Mouse (Mus musculus): ENCODE results near the gene Thumpd3. TPM values are rescaled to one million over a fixed set of nuclear protein-coding genes. Genes with fewer than 3 reads are reported as not detected.

Gene Thumpd3
- polyA plus RNA-seq, 1 experiment from 2014 or later = 52.4 TPM

GRCm38 (mm10) chr6:113095547-113095946, 49.5 kb downstream of the Thumpd3 start:
- Histone ChIP-seq H3K36me3 (replicated peaks; ENCODE audit: control insufficient read depth, insufficient read depth, low read depth, low read length) (no peaks in the 10 kb centered on the region), H3K27ac (replicated peaks; ENCODE audit: low read depth, low read length) (no peak overlapping the region), H3K27me3 (ENCODE audit: control insufficient read depth, insufficient read depth, low read length) (no peaks in the 10 kb centered on the region), H3K4me2 (ENCODE audit: low read depth, low read length) (no peak overlapping the region), H3K9ac (replicated peaks; ENCODE audit: low read length) (no peak overlapping the region), H3K4me3 (ENCODE audit: low read depth, low read length) (no peak overlapping the region), H3K4me1 (ENCODE audit: control insufficient read depth, insufficient read depth, low read length) (no peaks in the 10 kb centered on the region), H3K9me3 (replicated peaks; ENCODE audit: control insufficient read depth, low read length) (no peaks in the 10 kb centered on the region)
- ATAC-seq (replicated peaks; ENCODE audit: insufficient number of reproducible peaks, low FRiP score, low TSS enrichment, low read depth) (no peak), DNase-seq (ENCODE audit: low spot score) (no peak)
- WGBS = 94% methylated on average over 1 of the region's 1 CpGs

- no peak overlapping the region for H3K27ac ChIP-seq (replicated peaks; ENCODE audit: low read depth, low read length)
- no peaks in the 10 kb centered on the region for H3K36me3 ChIP-seq (replicated peaks; ENCODE audit: control insufficient read depth, insufficient read depth, low read depth, low read length)
- no peak overlapping the region for H3K4me3 ChIP-seq (ENCODE audit: low read depth, low read length)
- 89% methylated on average over 5 of the region's 5 CpGs for WGBS
- H3K9me3 ChIP-seq (replicated peaks; ENCODE audit: control insufficient read depth, low read length) = no peaks in the 10 kb centered on the region
- no peak for DNase-seq (ENCODE audit: low spot score)
- no peak for ATAC-seq (replicated peaks; ENCODE audit: insufficient number of reproducible peaks, low FRiP score, low TSS enrichment, low read depth)
- no peaks in the 10 kb centered on the region for H3K4me1 ChIP-seq (ENCODE audit: control insufficient read depth, insufficient read depth, low read length)
- no peak overlapping the region for H3K4me2 ChIP-seq (ENCODE audit: low read depth, low read length)
- H3K27me3 ChIP-seq (ENCODE audit: control insufficient read depth, insufficient read depth, low read length) = no peaks in the 10 kb centered on the region
- no peak overlapping the region for H3K9ac ChIP-seq (replicated peaks; ENCODE audit: low read length)
These were observed 51.6 kb downstream of the Thumpd3 start for GRCm38 (mm10) chr6:113097662-113098061.

GRCm38 (mm10) chr6:113099640-113100289, 53.7 kb downstream of the Thumpd3 start:
- H3K36me3 ChIP-seq (replicated peaks; ENCODE audit: control insufficient read depth, insufficient read depth, low read depth, low read length) = no peaks in the 10 kb centered on the region
- DNase-seq (ENCODE audit: low spot score) (no peak), ATAC-seq (replicated peaks; ENCODE audit: insufficient number of reproducible peaks, low FRiP score, low TSS enrichment, low read depth) (no peak)
- no peaks in the 10 kb centered on the region for H3K4me1 ChIP-seq (ENCODE audit: control insufficient read depth, insufficient read depth, low read length)
- H3K9me3 ChIP-seq (replicated peaks; ENCODE audit: control insufficient read depth, low read length) = no peaks in the 10 kb centered on the region
- no peak overlapping the region for H3K27ac ChIP-seq (replicated peaks; ENCODE audit: low read depth, low read length)
- no peak overlapping the region for H3K4me3 ChIP-seq (ENCODE audit: low read depth, low read length)
- no peaks in the 10 kb centered on the region for H3K27me3 ChIP-seq (ENCODE audit: control insufficient read depth, insufficient read depth, low read length)
- WGBS = 53% methylated on average over 5 of the region's 5 CpGs
- H3K9ac ChIP-seq (replicated peaks; ENCODE audit: low read length) = no peak overlapping the region
- no peak overlapping the region for H3K4me2 ChIP-seq (ENCODE audit: low read depth, low read length)

- Histone ChIP-seq H3K4me1 (ENCODE audit: control insufficient read depth, insufficient read depth, low read length) (no peaks in the 10 kb centered on the region), H3K36me3 (replicated peaks; ENCODE audit: control insufficient read depth, insufficient read depth, low read depth, low read length) (no peaks in the 10 kb centered on the region), H3K4me3 (ENCODE audit: low read depth, low read length) (no peak overlapping the region), H3K27me3 (ENCODE audit: control insufficient read depth, insufficient read depth, low read length) (no peaks in the 10 kb centered on the region), H3K9ac (replicated peaks; ENCODE audit: low read length) (no peak overlapping the region), H3K27ac (replicated peaks; ENCODE audit: low read depth, low read length) (no peak overlapping the region), H3K4me2 (ENCODE audit: low read depth, low read length) (no peak overlapping the region), H3K9me3 (replicated peaks; ENCODE audit: control insufficient read depth, low read length) (no peaks in the 10 kb centered on the region)
- WGBS = 89% methylated on average over 4 of the region's 4 CpGs
- no peak for DNase-seq (ENCODE audit: low spot score)
- ATAC-seq (replicated peaks; ENCODE audit: insufficient number of reproducible peaks, low FRiP score, low TSS enrichment, low read depth) = no peak
These were observed 56.5 kb downstream of the Thumpd3 start for GRCm38 (mm10) chr6:113102541-113102940.

GRCm38 (mm10) chr6:113103765-113104164, 57.7 kb downstream of the Thumpd3 start:
- ATAC-seq (replicated peaks; ENCODE audit: insufficient number of reproducible peaks, low FRiP score, low TSS enrichment, low read depth) = no peak
- H3K4me1 ChIP-seq (ENCODE audit: control insufficient read depth, insufficient read depth, low read length) = no peaks in the 10 kb centered on the region
- H3K27ac ChIP-seq (replicated peaks; ENCODE audit: low read depth, low read length) = no peak overlapping the region
- no peak overlapping the region for H3K4me2 ChIP-seq (ENCODE audit: low read depth, low read length)
- peak; percentile 57 for DNase-seq (ENCODE audit: low spot score)
- H3K36me3 ChIP-seq (replicated peaks; ENCODE audit: control insufficient read depth, insufficient read depth, low read depth, low read length) = no peaks in the 10 kb centered on the region
- H3K9ac ChIP-seq (replicated peaks; ENCODE audit: low read length) = no peak overlapping the region
- no peak overlapping the region for H3K4me3 ChIP-seq (ENCODE audit: low read depth, low read length)
- no peaks in the 10 kb centered on the region for H3K9me3 ChIP-seq (replicated peaks; ENCODE audit: control insufficient read depth, low read length)
- no peaks in the 10 kb centered on the region for H3K27me3 ChIP-seq (ENCODE audit: control insufficient read depth, insufficient read depth, low read length)

- Histone ChIP-seq H3K27me3 (ENCODE audit: control insufficient read depth, insufficient read depth, low read length) (no peaks in the 10 kb centered on the region), H3K4me1 (ENCODE audit: control insufficient read depth, insufficient read depth, low read length) (no peaks in the 10 kb centered on the region), H3K27ac (replicated peaks; ENCODE audit: low read depth, low read length) (no peak overlapping the region), H3K9ac (replicated peaks; ENCODE audit: low read length) (no peak overlapping the region), H3K4me2 (ENCODE audit: low read depth, low read length) (no peak overlapping the region), H3K9me3 (replicated peaks; ENCODE audit: control insufficient read depth, low read length) (no peaks in the 10 kb centered on the region), H3K36me3 (replicated peaks; ENCODE audit: control insufficient read depth, insufficient read depth, low read depth, low read length) (peaks cover 5% of the 10 kb centered on the region; the same call in 1 of the 2 replicates), H3K4me3 (ENCODE audit: low read depth, low read length) (no peak overlapping the region)
- DNase-seq (ENCODE audit: low spot score) (no peak), ATAC-seq (replicated peaks; ENCODE audit: insufficient number of reproducible peaks, low FRiP score, low TSS enrichment, low read depth) (no peak)
- WGBS = 86% methylated on average over 3 of the region's 3 CpGs
These were observed 63.4 kb downstream of the Thumpd3 start for GRCm38 (mm10) chr6:113109378-113109777.

GRCm38 (mm10) chr6:113109956-113110355, 63.9 kb downstream of the Thumpd3 start:
- no peaks in the 10 kb centered on the region for H3K4me1 ChIP-seq (ENCODE audit: control insufficient read depth, insufficient read depth, low read length)
- peaks cover 5% of the 10 kb centered on the region; the same call in 1 of the 2 replicates for H3K36me3 ChIP-seq (replicated peaks; ENCODE audit: control insufficient read depth, insufficient read depth, low read depth, low read length)
- H3K4me2 ChIP-seq (ENCODE audit: low read depth, low read length) = no peak overlapping the region
- no peak overlapping the region for H3K4me3 ChIP-seq (ENCODE audit: low read depth, low read length)
- H3K27me3 ChIP-seq (ENCODE audit: control insufficient read depth, insufficient read depth, low read length) = no peaks in the 10 kb centered on the region
- ATAC-seq (replicated peaks; ENCODE audit: insufficient number of reproducible peaks, low FRiP score, low TSS enrichment, low read depth) (no peak), DNase-seq (ENCODE audit: low spot score) (no peak)
- no peak overlapping the region for H3K9ac ChIP-seq (replicated peaks; ENCODE audit: low read length)
- H3K27ac ChIP-seq (replicated peaks; ENCODE audit: low read depth, low read length) = no peak overlapping the region
- 92% methylated on average over 7 of the region's 7 CpGs for WGBS
- no peaks in the 10 kb centered on the region for H3K9me3 ChIP-seq (replicated peaks; ENCODE audit: control insufficient read depth, low read length)

Data from embryonic facial prominence, embryonic 11.5 days (tissue).